Mouse (Mus musculus): ENCODE results near the gene Prpf8. TPM values are rescaled to one million over a fixed set of nuclear protein-coding genes. Genes with fewer than 3 reads are reported as not detected.
A peak's percentile ranks its signal among the peaks of the same experiment; 100 is the strongest.

Prpf8 gene
- total RNA-seq, 2 experiments from 2014 or later: 70.1 to 70.9 TPM

DNA sequence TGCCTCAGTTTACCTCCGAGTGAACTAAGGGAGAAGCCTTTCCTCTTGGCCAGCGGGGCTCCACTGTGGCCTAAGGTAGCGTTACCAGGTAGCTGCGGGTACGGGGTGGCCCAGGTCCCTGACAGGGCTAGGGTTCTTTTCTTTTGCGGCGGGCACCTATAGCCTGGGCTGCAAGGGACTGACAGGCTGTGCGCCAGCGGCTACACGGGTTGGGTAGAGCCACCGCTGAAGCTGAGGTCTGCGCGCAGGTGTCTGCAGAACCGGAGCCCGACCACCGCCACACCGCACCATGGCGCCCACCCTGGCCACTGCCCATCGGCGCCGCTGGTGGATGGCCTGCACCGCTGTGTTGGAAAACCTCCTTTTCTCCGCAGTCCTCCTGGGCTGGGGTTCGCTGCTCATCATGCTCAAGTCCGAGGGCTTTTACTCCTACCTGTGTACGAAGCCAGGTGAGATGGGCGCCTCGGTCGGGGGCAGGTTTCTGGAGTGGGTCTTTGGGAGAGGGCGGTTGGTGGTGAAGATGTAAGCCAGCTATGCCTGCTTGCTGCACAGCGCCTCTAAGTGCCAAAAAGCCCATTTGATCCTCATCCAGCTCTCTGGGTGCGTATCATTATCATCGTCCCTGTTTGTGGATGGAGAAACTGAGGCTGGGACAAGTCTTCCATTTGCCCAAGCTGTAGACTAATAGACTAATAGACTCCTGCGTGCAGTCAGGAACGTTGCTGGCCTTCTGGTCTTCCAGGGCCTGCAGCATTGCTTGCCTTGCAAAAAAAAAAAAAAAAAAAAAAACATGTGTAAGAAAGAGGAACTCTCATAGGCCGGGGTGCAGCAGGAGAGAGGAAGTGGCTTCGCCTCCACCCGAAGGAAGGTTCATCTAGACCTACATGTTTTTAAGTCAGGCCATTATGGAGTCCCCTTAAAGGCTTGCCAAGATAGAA, 46.0 kb downstream of the Prpf8 start:
- DNase-seq (ENCODE audit: low spot score): no peak

DNA sequence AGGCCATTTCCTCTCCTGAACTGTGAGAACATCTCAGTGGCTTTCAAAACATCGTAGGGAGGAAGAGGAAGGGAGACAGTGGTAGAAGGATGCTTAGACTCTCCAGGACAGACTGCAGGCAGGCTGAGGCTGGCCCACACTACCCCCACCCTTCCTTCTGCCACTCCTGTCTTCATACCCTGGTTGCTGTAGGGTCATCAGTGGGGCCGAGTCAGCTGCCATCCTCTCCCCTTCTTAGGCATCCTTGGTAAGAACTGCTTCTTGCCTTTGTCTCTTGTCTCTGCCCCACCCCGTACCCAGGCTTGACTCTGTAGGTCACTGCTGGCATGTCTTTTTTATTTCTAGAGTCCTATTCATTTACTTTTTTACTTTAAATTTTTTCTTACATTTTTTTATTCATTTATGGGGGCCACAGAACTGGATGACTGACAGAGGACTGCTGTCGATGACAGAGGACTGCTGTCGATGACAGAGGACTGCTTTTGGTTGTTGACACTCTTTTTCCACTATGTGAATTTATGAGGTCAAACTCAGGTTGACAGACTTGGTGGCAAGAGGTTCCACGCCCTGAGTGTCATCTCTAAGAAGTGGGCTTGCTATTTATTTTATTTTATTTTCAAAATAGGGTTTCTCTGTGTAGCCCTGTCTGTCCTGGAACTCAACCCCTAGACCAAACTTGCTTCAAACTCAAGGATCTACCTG, 46.8 kb downstream of the Prpf8 start:
- DNase-seq (ENCODE audit: low spot score): no peak

DNA sequence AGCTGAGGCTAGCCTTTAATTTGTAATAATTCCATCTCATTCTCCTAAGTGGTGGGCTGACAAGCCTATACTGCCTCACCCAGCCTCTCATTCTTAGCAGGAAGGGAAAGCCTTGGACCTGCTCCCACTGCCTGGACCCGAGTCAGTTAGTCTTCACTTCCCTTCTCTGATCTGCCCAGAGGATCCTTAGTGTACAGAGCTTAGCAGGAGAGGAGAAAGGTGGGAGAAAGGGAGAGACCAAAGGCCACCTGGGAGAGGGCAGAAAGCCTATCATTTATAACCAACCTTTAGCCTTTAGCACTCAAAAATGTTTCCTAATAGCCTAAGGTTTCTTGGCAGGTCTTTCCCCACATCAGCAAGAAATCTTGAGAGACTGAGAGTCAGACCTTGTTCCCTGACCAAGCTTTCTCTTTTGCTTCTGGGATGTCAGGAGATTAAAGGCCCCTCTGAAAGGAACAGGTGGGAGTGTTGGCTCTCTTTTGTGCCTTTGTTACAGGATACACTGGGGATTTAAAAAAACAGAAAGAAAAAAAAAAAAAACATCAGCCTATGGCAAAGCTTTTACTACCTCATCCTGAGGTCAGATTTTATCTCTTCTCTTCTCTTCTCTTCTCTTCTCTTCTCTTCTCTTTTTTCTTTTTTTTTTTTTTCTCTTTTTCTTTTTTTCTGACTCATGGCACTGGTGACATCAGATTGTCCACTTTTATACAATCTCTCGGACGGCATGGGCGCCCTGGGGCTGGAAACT, 47.8 kb downstream of the Prpf8 start:
- DNase-seq (ENCODE audit: low spot score): no peak

DNA sequence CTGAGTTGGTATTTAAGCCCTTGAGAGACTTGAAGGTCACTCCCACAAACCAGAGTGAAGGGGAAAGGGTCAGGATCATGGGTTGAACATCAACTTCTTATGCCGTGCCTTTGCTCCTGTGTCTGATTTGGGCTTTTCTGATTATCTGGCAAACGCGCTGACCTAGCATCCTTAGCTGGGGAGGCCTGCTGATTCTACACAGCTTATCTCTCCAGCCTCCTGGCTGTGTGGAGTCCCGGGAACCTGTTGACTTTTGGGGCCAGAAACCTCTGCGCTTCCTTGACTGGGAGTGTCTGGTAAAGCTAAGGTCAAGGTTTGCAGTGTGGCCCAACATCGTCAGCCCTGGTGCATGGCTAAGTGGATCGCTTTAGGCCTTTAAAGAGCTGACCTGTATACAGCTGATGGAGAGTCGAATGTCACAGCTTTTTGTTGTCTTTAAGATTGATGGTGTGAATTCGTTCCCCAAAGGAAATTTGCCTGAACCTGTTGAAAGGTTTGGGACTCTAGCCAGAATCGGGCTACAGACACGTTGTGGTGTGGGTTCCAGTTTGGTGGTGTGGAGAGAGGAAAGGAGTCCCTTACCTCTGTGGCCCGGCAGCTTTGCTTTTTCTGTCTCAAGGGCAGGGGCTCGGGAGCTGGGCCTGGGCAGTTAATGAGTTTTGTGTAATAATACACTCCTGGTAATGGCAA, 48.6 kb downstream of the Prpf8 start:
- DNase-seq (ENCODE audit: low spot score): no peak

DNA sequence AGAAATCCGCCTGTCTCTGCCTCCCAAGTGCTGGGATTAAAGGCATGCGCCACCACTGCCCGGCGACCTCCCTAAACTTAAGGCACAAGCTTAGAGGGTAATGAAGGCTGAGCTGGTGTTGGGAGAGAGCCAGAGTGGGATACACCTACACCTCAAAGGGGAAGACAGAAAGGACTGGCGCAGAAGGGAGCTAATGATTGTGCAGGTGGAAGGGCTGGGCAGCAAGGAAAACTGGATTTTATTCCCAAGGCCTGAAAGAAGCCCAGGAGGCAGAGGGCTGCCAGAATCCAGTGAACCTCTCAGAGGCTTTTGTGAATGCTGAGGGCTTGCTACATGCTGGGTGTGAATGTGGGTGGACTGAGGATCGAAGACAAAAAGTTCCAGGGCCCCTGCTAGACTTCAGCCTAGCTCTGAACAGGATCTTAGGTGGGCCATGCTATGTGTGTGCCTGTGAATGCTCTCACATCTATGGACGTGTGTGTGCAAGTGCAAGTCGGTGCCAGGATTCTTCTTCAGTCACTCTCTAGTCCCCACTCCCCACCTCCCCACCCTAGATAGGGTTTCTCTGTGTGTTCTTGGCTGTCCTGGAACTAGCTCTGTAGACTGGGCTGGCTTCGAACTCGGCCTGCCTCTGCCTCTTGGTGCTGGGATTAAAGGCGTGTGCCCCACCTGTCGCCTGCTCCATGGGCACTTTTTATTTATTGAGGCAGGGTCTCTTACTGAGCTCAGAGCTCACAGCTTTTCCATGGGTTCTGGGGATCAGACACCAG, 49.8 kb downstream of the Prpf8 start:
- no peak for DNase-seq (ENCODE audit: low spot score)

DNA sequence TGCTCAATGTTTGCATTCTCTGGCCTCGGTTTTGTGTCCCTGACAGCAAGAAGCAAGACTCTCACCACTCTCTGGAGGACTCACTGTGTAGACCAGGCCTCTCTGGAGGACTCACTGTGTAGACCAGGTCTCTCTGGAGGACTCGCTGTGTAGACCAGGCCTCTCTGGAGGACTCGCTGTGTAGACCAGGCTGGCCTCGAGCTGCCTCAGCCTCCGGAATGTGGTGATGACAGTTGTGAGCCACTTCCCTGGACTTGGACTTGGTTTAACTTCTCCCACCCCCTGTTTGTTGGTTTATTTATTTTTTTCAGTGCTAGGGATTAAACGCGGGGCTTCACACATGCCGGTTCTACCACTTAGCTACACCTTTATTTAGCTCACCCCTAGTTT, 50.4 kb downstream of the Prpf8 start:
- no peak for DNase-seq (ENCODE audit: low spot score)

DNA sequence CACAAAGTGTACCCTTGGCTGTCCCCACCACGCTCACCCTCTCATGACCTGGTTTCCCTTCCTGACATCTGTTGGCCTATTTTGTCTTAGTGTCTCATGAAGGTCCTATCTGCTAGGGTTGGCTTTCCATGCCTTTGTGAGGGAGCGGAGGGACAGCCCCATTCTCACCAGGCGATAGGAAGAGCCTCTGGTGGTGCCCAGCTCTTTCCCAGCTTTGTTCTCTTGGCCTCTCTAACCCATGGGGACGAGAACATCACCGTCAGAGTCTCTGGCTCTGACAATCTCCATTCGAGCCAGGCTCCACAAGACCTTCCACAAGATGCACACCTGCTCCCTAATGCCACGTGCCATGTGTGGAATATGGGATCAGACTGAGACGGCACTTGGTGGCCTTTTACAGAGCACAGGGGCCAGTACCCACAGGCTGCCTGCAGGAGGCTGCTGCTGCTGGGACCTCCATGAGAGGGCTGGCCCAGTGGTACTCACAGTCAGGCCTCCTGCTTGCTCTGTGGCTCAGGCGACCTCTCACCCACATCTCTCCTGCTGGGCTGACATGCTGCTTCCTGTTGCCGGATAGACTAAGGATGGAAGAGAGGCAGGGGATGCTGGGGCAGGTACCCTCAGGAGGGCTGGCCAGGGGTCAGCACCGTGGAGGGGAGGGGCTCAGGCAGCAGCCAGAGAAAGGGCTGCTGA, 51.0 kb downstream of the Prpf8 start:
- DNase-seq (ENCODE audit: low spot score): no peak

DNA sequence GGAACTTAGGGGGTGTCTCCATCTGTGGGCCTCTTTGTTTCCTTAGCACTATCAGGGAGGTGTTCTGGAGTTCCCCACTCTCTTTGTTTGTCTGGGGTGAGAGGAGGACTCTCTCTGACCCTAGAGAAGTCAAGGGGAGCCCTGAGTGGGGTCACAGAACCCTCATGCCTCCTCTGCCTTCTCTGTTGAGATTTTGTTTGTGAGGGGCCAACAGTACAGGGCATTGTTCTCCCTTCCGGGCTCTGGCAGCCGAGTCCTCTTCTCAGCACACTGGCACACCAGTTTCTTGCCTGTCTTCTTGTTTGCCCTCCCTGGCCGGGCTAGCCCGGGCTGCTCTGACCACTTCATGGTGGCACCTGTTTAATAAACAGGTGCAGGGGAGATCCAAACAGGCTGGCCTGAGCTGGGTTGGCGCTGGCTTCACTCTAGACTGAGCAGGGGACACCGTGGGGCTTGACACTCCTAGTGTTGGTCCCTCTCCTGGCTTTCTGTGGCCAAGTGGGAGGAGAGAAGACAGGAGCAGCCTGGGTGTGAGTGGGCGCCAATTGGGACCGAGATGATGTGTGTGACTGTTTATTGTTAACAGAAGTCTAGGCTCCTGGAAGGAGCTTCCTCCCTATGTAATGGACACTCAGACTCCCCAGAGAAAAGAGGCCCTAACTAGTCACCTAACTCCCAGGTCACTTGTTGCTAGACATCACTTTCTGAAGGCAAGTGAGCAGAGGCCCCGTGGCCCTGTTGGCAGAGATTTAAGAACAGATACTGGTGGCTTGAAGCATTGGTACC, 51.8 kb downstream of the Prpf8 start:
- DNase-seq (ENCODE audit: low spot score): no peak

DNA sequence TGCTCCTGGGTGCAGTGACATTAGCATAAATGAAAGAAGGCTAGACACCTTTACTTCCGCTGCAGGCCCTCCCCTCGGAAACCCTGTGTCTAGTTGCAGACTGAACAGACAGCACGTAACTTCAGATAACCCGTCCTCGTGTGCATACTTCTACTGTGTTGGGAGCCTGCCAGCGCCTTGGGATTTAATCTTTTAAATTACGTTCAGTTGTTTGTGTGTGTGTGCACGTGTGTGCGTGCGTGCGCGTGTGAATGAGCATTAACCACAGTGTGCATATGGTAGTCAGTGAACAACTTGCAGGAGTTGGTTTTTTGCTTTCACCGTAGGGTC, 52.3 kb downstream of the Prpf8 start:
- no peak for DNase-seq (ENCODE audit: low spot score)

DNA sequence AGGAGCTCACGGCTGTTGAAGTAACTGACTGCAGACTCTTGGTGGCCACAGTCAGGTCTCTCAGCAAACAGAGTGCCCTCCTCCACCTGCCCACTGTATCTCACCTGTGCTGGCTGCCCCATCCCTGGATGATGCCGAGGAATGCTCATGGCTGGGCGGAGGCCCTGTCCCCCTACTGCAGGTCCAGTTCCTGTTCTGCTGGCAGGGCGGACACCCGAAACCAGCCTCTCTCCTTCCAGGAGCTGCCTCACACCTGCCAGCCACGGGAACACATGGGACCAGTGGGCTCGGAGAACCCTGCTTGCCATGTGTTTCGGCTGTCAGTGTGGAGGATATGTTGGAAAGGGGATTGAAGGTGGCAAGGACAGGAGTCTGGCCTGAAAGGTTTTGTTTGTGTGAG, 53.6 kb downstream of the Prpf8 start:
- DNase-seq (ENCODE audit: low spot score): peak; percentile 61

DNA sequence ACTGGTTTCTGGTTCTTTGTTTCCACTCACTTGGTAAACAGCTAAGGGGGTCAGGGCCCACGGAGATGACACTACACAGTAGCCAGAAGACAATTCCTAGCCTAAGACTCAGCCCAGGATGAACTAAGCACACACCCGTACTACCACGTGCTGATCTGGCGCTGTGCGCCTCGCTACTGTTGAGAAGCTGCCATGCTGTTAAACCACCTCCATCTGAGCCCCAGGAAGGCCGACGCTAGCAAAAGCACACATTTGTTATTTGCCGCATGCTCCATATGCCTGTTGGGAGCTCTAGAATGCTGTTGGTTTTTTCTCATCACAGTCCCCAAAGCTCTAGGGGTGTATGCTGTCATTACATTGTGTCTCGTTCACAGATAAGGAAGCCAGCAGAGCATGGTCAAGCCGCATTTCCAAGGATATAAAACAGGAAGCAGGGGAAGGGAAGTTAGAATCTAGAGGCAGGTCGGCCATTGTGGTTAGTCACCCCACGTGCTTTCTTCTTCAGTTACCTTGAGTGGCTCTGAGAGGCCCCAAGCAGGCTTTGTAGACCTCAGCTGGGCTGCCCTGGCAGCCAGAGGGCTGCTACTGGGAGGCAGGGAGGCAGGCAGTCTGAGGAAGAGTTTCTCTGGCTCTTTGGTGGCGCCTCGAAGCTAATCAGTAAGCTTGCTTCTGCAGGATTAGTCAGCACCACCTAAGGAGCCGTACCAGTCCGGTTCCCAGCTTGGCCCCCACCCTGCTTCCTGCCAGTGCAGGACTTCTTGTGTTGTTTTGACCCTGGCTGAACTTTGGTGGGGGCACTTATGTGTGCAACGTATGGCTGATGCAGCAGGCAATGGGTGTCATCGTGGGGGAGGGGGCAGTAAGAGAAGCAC, 54.3 kb downstream of the Prpf8 start:
- DNase-seq (ENCODE audit: low spot score): no peak

DNA sequence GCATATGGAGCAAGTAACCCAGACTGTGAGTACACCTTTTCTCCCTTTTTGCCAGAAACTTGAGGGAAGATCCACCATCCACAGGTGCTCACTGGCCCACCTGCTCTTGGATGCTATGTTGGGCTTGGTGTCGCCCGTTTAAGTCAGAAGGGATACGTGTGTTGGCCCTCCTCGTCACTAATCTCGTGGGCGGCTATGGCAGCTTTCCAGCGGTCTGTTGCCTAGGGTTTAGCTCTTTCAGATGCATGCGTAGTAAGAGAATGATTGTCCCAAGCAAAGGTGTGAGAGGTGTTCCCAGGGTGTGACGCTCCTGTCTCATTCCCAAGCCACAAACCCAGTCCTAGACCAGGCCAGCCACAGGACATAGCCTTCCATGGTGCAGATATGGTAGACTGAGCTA, 58.1 kb downstream of the Prpf8 start:
- no peak for DNase-seq (ENCODE audit: low spot score)

DNA sequence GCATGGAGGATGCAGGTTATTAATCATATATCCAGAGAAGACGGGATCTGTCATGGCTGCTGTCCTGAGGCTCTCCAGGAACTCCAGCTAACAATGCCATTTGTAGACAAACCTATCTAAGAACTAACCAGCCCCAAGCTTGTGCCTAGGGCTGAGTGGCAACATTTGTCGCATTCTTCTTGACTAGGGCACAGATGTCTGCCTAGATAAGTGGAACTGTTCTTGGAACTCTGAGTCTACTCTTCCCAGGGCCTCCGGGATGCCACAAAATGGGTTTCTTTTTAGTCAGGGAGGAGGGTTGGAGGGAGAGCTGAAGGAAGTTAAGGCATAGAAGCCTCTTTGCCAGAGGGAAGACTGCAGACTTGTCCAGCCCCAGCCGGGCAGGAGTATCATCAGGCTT, 59.4 kb downstream of the Prpf8 start:
- no peak for DNase-seq (ENCODE audit: low spot score)

DNA sequence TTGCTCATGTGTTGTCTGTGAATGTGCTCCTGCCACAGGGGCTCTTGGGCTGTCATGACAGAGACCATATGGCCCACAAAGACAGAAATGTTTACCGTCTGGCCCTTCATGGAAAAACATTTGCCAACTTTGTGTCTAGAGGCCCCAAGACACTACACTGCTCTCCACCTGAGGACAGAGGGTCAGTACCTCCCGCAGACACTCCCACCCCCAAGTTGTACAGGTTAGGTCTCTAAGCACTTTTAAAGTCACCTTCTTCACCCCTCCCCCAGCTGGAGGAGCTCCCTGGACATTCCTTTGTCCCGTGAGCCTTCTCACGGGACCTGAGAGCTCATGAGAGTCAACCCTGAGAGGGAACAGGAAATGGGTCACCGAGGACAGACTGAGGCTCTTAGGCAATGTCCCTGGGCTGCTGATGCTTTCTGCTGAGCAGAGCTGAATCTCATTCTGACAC, 63.1 kb downstream of the Prpf8 start:
- no peak for DNase-seq (ENCODE audit: low spot score)

DNA sequence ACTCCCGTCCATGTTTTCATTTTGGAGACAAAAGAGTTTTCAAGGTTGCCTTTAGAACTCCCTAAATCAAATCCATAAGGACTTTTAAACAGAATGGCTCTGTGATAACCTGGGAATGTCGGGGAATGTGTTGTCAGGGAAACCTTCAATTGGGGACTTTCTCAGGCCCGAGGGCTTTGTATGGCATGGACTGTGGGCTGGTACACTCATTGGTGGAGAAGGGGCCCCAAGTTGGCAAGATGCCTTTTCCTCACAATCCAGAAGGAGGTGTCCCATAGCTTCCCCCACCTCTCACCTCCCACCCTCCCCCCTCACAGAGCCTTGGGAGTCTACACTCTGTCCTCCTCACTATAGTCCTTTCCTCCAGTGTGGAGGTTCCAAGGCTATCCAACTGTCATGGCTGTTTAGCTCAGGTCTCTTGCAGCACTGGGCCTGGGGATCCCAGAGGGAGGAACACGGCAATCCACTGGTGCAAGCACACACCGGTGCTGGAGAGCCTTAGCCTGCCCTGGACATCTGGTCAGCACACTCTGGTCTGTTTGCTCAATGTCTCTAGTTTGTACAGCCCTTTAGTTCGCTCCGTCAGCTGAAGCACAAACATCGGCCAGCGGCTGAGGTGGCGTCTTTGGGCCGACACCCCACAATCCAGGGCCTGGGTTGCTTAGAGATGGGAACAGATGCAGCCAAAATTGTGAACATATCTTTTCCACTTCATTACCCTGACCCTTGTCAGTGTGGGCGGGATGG, 63.8 kb downstream of the Prpf8 start:
- peak; percentile 61 for DNase-seq (ENCODE audit: low spot score)

DNA sequence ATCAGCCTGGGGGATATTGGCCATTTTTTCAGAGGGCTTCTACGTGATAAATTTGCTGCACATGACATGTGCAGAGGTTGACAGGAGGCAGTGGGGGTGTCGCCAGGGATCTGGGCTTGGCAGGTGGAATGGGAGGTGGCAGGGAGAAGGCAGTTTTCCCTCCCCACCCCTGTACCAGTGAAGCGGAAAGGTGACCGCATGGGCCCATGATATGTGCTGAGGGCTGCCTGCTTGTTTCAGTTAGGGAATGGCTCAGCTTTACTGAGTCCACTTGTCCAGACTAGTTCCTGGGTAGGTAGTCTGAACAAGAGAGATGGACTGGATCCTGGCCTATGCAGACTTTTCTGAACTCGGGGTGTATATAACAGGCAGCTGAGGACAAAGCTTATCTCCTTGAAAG, 64.7 kb downstream of the Prpf8 start:
- DNase-seq (ENCODE audit: low spot score): no peak

DNA sequence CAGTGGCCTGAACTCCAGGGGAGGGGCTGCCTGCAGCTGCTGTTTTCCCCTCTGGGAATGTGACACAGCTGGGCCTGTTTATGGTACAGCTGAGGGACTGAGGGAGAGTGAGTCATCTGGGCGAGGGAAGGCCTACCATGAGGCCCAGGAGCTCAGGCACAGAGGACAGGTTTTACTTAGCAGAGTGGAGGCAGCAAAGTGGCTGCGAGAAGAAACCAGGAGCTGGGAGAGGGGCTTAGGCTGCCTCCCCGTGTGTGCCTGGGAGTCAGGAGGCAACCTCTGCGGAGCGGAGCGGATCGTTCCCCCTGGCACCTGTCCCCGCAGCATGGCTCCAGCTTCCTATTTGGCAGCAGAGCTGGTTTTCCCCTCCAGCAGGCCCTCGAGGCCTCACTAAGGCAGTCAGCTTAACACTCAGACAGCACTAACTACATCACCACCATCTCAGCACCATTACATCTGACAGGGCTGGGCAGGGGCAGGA, 65.4 kb downstream of the Prpf8 start:
- peak; percentile 79 for DNase-seq (ENCODE audit: low spot score)
